ENCODE assay signal across 10 mouse cellular contexts in the genomic region with DNA sequence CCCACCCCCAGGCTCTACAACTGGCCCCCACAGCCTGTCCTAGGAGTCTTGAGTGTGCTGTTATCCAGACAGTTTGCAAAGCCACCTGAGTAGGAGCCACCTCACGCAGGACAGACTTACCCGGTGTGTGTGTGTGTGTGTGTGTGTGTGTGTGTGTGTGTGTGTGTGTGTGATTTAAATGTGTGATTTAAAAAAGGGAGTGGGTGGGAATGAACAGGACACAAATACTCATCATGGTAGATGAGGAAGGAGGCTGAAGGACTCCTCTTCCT. TPM values are rescaled to one million over a fixed set of nuclear protein-coding genes. Genes with fewer than 3 reads are reported as not detected.
DNase-seq lines count a peak whose midpoint lies in the region; ATAC-seq lines count a peak whose summit lies in the region.
"Had no signal": no experiment of that assay in that cellular context is flagged by ENCODE, and none has a peak within 500 bp of the region (broad histone marks: within the 10 kb centered on the region; RNA-seq: fewer than 3 reads in every experiment).

No protein-coding gene starts in this region.

- H3K27ac ChIP-seq in kidney, embryonic 14.5 days (ENCODE audit: low read depth, low read length), result no peak overlapping the region
- no peak overlapping the region for H3K27ac ChIP-seq in forebrain, embryonic 11.5 days (ENCODE audit: low read depth, low read length)
- H3K27ac ChIP-seq in intestine, embryonic 15.5 days, result peak overlapping the region; percentile 33
- H3K27ac ChIP-seq in midbrain, embryonic 16.5 days (ENCODE audit: low read length), result no peak overlapping the region
- H3K27ac ChIP-seq: macrophage had no signal

- ATAC-seq in kidney, embryonic 14.5 days (ENCODE audit: low FRiP score, low TSS enrichment), result peak; percentile 10; the same call in 1 of the 2 replicates
- ATAC-seq in forebrain, embryonic 11.5 days (replicated peaks; ENCODE audit: low FRiP score), result peak; percentile 49; the same call in 1 of the 2 replicates
- ATAC-seq in intestine, embryonic 15.5 days, result peak; percentile 27
- peak; percentile 47 for ATAC-seq in midbrain, embryonic 16.5 days

- no peak overlapping the region for H3K4me3 ChIP-seq in kidney, embryonic 14.5 days (ENCODE audit: low read length)
- no peak overlapping the region for H3K4me3 ChIP-seq in forebrain, embryonic 11.5 days (ENCODE audit: low read depth, low read length)
- H3K4me3 ChIP-seq in intestine, embryonic 15.5 days (replicated peaks), result no peak overlapping the region
- no peak overlapping the region for H3K4me3 ChIP-seq in midbrain, embryonic 16.5 days (ENCODE audit: low read depth, low read length)

- 67% methylated on average over 2 of the region's 2 CpGs for WGBS in kidney, embryonic 14.5 days
- 72% methylated on average over 2 of the region's 2 CpGs for WGBS in forebrain, embryonic 11.5 days
- 51% methylated on average over 2 of the region's 2 CpGs for WGBS in intestine, embryonic 15.5 days
- WGBS in midbrain, embryonic 16.5 days, result 83% methylated on average over 2 of the region's 2 CpGs

- H3K27me3 ChIP-seq in kidney, embryonic 14.5 days (ENCODE audit: control insufficient read depth, insufficient read depth, low read length), result no peaks in the 10 kb centered on the region
- no peaks in the 10 kb centered on the region for H3K27me3 ChIP-seq in forebrain, embryonic 11.5 days (ENCODE audit: control insufficient read depth, insufficient read depth, low read length)
- H3K27me3 ChIP-seq in intestine, embryonic 15.5 days (replicated peaks), result no peaks in the 10 kb centered on the region
- no peaks in the 10 kb centered on the region for H3K27me3 ChIP-seq in midbrain, embryonic 16.5 days (ENCODE audit: control insufficient read depth, insufficient read depth, low read depth, low read length)

- H3K9ac ChIP-seq in kidney, embryonic 14.5 days (ENCODE audit: low read depth, low read length), result no peak overlapping the region
- no peak overlapping the region for H3K9ac ChIP-seq in forebrain, embryonic 11.5 days (ENCODE audit: low read length)
- no peak overlapping the region for H3K9ac ChIP-seq in intestine, embryonic 15.5 days
- H3K9ac ChIP-seq in midbrain, embryonic 16.5 days (ENCODE audit: low read depth, low read length), result no peak overlapping the region

- no peak for DNase-seq in kidney, adult 8-10 months
- no peak for DNase-seq in forebrain, embryonic 11.5 days (ENCODE audit: low spot score)
- DNase-seq in embryo, embryonic 11 days, result no peak
- DNase-seq in frontal cortex, postnatal 10 days (ENCODE audit: low spot score in 2 of 2), result no peak
- no peak for DNase-seq in layer of hippocampus, adult 9-10 months (ENCODE audit: low spot score)

- no peaks in the 10 kb centered on the region for H3K4me1 ChIP-seq in kidney, embryonic 14.5 days (ENCODE audit: control insufficient read depth, insufficient read depth, low read length)
- no peaks in the 10 kb centered on the region for H3K4me1 ChIP-seq in forebrain, embryonic 11.5 days (replicated peaks; ENCODE audit: control insufficient read depth, insufficient read depth, low read length)
- peaks cover 15% of the 10 kb centered on the region for H3K4me1 ChIP-seq in intestine, embryonic 15.5 days (replicated peaks)
- H3K4me1 ChIP-seq in midbrain, embryonic 16.5 days (ENCODE audit: control insufficient read depth, insufficient read depth, low read length), result no peaks in the 10 kb centered on the region

- H3K36me3 ChIP-seq in kidney, embryonic 14.5 days (ENCODE audit: control insufficient read depth, insufficient read depth, low read length), result no peaks in the 10 kb centered on the region
- no peaks in the 10 kb centered on the region for H3K36me3 ChIP-seq in forebrain, embryonic 11.5 days (ENCODE audit: control insufficient read depth, insufficient read depth, low read length)
- H3K36me3 ChIP-seq in intestine, embryonic 15.5 days, result no peaks in the 10 kb centered on the region
- peaks cover 3% of the 10 kb centered on the region; the same call in 1 of the 2 replicates for H3K36me3 ChIP-seq in midbrain, embryonic 16.5 days (ENCODE audit: control insufficient read depth, insufficient read depth, low read length)

- H3K9me3 ChIP-seq in kidney, embryonic 14.5 days (ENCODE audit: control insufficient read depth, low read length), result no peaks in the 10 kb centered on the region
- H3K9me3 ChIP-seq in forebrain, embryonic 11.5 days (ENCODE audit: control insufficient read depth, low read length), result no peaks in the 10 kb centered on the region
- no peaks in the 10 kb centered on the region for H3K9me3 ChIP-seq in intestine, embryonic 15.5 days
- H3K9me3 ChIP-seq in midbrain, embryonic 16.5 days (replicated peaks; ENCODE audit: control insufficient read depth, low read length, poor library complexity, severe bottlenecking), result no peaks in the 10 kb centered on the region

- H3K4me2 ChIP-seq in kidney, embryonic 14.5 days (replicated peaks; ENCODE audit: low read depth, low read length), result no peak overlapping the region
- H3K4me2 ChIP-seq in forebrain, embryonic 11.5 days (ENCODE audit: low read depth, low read length, severe bottlenecking), result no peak overlapping the region
- H3K4me2 ChIP-seq in intestine, embryonic 15.5 days (replicated peaks), result no peak overlapping the region
- no peak overlapping the region; the same call in 1 of the 2 replicates for H3K4me2 ChIP-seq in midbrain, embryonic 16.5 days (ENCODE audit: low read length)

RNA-seq across cellular contexts. Expression of a gene that starts 0.6 kb away (rescaled TPM):
- polyA plus RNA-seq in kidney, embryonic 14.5 days (2014; fragmentation: Nextera tagmentation; extraction: Ambion mirVana), result 7.9 and 15.4 TPM in 2 replicates
- 18.1 and 19.1 TPM in 2 replicates for polyA plus RNA-seq in forebrain, embryonic 11.5 days (2014; fragmentation: Nextera tagmentation; extraction: Ambion mirVana)
- polyA plus RNA-seq in intestine, embryonic 15.5 days (2015; fragmentation: Nextera tagmentation; extraction: Ambion mirVana), result 21.5 and 25.7 TPM in 2 replicates
- 22.5 and 22.8 TPM in 2 replicates for polyA plus RNA-seq in midbrain, embryonic 16.5 days (2015; fragmentation: Nextera tagmentation; extraction: Ambion mirVana)

RNA-seq across cellular contexts. Expression of a gene that starts 25.4 kb away (rescaled TPM):
- polyA plus RNA-seq in kidney, embryonic 14.5 days (2014; fragmentation: Nextera tagmentation; extraction: Ambion mirVana), result 0.20 and 0.51 TPM in 2 replicates
- 0.32 TPM in 1 of 2 replicates, not detected in the other for polyA plus RNA-seq in forebrain, embryonic 11.5 days (2014; fragmentation: Nextera tagmentation; extraction: Ambion mirVana)
- 0.23 and 0.49 TPM in 2 replicates for polyA plus RNA-seq in intestine, embryonic 15.5 days (2015; fragmentation: Nextera tagmentation; extraction: Ambion mirVana)
- polyA plus RNA-seq in midbrain, embryonic 16.5 days (2015; fragmentation: Nextera tagmentation; extraction: Ambion mirVana), result 0.35 TPM in 2 replicates
- polyA plus RNA-seq: inflammation-experienced regulatory T-cells, adult 6 months; macrophage had no signal

RNA-seq across cellular contexts. Expression of a gene that starts 58.2 kb away (rescaled TPM):
- 4.8 and 10.4 TPM in 2 replicates for polyA plus RNA-seq in kidney, embryonic 14.5 days (2014; fragmentation: Nextera tagmentation; extraction: Ambion mirVana)
- polyA plus RNA-seq in forebrain, embryonic 11.5 days (2014; fragmentation: Nextera tagmentation; extraction: Ambion mirVana), result 5.8 and 6.1 TPM in 2 replicates
- polyA plus RNA-seq in intestine, embryonic 15.5 days (2015; fragmentation: Nextera tagmentation; extraction: Ambion mirVana), result 10.2 TPM in 2 replicates
- 23.5 and 24.0 TPM in 2 replicates for polyA plus RNA-seq in midbrain, embryonic 16.5 days (2015; fragmentation: Nextera tagmentation; extraction: Ambion mirVana)
